Mouse (Mus musculus): ENCODE measurements around the gene Gm13277.
"Not testable (repeated sequence)": the region's sequence is repeated elsewhere in the genome, so short reads cannot be mapped to it uniquely, and the experiment has no call there.

- not testable (repeated sequence) for TF ChIP-seq CTCF, EP300 (IDR thresholded peaks at IDR 0.05; ENCODE audit: low read depth)
Measured at GRCm38 (mm10) chr4:88805231-88805630, 16.8 kb downstream of the Gm13277 start, which contains the start of gene Gm13288.

Measured in liver, embryonic 14.5 days (tissue).